Mouse (Mus musculus) heart, adult 2 months (tissue): ENCODE results near the gene Wnt7b. TPM values are rescaled to one million over a fixed set of nuclear protein-coding genes. Genes with fewer than 3 reads are reported as not detected.

Experiments
- DNase-seq, 2 experiments: peaks; one replicate each; pipeline ENCODE4 v3.0.0; 2021
- H3K27ac ChIP-seq: fragments of 200-600 bp; 2 replicates; pipeline ENCODE4 v1.8.1; 2022
- H3K27me3 ChIP-seq: fragments of 200-500 bp; 2 replicates; pipeline ENCODE4 v1.6.1; 2012; ENCODE audit warnings: mild to moderate bottlenecking, low read length, inconsistent platforms, mixed read lengths; ENCODE audit not compliant: control insufficient read depth, insufficient read depth
- H3K36me3 ChIP-seq: fragments of 200-500 bp; 2 replicates; pipeline ENCODE4 v1.6.1; 2012; ENCODE audit warnings: low read length, inconsistent platforms; ENCODE audit not compliant: control insufficient read depth, insufficient read depth
- H3K4me1 ChIP-seq: fragments of 200-500 bp; 2 replicates; pipeline ENCODE4 v1.6.1; 2011; ENCODE audit warnings: low read length; ENCODE audit not compliant: control insufficient read depth, insufficient read depth
- H3K4me3 ChIP-seq: fragments of 200-600 bp; 2 replicates; pipeline ENCODE4 v1.8.1; 2022
- H3K79me2 ChIP-seq: fragments of 200-500 bp; replicated peaks from 2 replicates; pipeline ENCODE4 v1.6.1; 2012; ENCODE audit warnings: mild to moderate bottlenecking, inconsistent platforms, low read length, moderate library complexity, mixed read lengths; ENCODE audit not compliant: control insufficient read depth, insufficient read depth
- H3K9ac ChIP-seq: fragments of 200-500 bp; 2 replicates; pipeline ENCODE4 v1.6.1; 2012; ENCODE audit warnings: low read depth, mild to moderate bottlenecking, control low read depth, inconsistent platforms, low read length, mixed read lengths
- CTCF ChIP-seq: fragments of 200-600 bp; IDR thresholded peaks from 2 replicates; pipeline ENCODE4 v1.8.1; 2022; ENCODE audit warnings: antibody characterized with exemption, mild to moderate bottlenecking, moderate library complexity
- EP300 ChIP-seq: fragments of 200-500 bp; IDR thresholded peaks from 2 replicates; pipeline ENCODE4 v1.6.1; 2011; ENCODE audit warnings: low read depth, low read length, control low read depth; ENCODE audit not compliant: insufficient read depth
- POLR2A ChIP-seq: fragments of 200-500 bp; IDR thresholded peaks from 2 replicates; pipeline ENCODE4 v1.6.1; 2011; ENCODE audit warnings: mild to moderate bottlenecking, low read depth, low read length, control low read depth; ENCODE audit not compliant: insufficient read depth
- WGBS: fragments of 180-500 bp; shearing (Covaris S2); methylation state at CpG from one replicate; pipeline ENCODE4 v1.1.7; 2018; 5-methylcytosine and 5-hydroxymethylcytosine counted together
- intact Hi-C: fragments of 180-260 bp; cut with DNase I; formaldehyde crosslinking; loops from one replicate; pipeline ENCODE4 v1.15.1; 2025
- polyA plus RNA-seq: library from polyadenylated mRNA; depleted of rRNA; stranded (reverse); fragments of >200 nt; gene quantifications from 2 replicates; pipeline ENCODE4 v1.2.3, GENCODE M21; 2012
- total RNA-seq, 2 experiments: library from RNA; stranded (reverse); gene quantifications; 2 replicates each; pipeline ENCODE4 v1.2.3; 2021

Gene Wnt7b
- total and polyA plus RNA-seq, 3 experiments = 0.14 to 0.41 (median 0.18) TPM

DNA sequence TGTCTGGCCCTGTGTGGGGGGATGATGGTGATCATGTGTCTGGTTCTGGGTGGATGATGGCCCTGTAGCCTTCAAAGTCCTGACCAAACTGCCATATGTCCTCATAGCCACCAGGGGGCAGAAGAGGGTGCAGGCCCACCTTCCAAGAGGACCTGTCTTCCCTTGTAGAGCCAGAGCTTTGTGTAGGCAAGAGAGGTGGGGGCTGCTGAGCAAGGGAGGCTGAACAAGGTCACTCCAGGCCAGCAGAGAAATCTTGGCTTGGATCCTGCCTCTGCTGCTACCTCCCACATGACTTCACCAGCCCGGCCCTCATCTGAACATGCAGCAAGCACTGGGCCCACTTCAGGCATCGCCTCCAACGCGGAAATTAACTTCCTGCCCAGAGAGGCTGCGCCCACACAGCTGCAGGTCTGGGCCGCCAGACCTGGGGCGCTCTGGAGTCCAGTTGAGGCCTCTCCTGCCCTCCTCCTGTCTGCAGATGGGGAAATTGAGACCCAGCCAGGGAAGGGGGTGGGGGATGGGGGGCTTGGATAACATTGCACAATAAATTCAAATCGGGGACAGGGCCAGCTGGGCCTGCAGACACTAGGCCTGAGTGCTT, 28.4 kb upstream of the Wnt7b start:
- Histone ChIP-seq H3K27me3 (no peaks in the 10 kb centered on the region), H3K79me2 (no peaks in the 10 kb centered on the region), H3K36me3 (no peaks in the 10 kb centered on the region; the same call in 1 of the 2 replicates), H3K4me1 (peaks cover 24% of the 10 kb centered on the region), H3K4me3 (no peak overlapping the region), H3K9ac (peak overlapping the region; percentile 47), H3K27ac (peak overlapping the region; percentile 97)
- WGBS = 4% methylated on average over 8 of the region's 8 CpGs
- TF ChIP-seq EP300 = peak; percentile 98
- peak; percentile 91 for TF ChIP-seq CTCF
- peak; percentile 80 for TF ChIP-seq POLR2A
- peak; percentile 87 to 95 for DNase-seq
- intact Hi-C loops = loop anchor here (1.0 to 5.0 kb wide), 5 partner anchors 10 to 257 kb away; partner anchors contain the start of gene Cdpf1

DNA sequence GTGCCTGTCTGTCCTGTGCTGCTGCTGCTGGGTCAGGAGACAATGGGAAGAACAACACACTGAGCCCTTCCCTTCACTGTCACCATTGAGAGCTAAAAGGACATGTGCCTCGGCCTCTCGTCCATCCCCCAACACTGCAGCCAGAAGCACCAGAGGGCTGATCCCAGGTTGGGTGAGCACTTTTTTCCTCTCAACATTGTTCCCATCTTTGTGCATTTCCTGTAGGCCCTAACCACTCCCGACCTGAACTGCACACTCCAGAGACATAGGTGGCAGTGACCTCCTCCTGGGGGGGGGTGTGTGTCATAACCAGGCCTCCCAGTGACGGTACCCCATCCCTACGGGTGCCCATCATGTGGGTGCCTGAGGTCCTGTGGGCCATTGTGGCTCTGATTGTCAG, 27.8 kb upstream of the Wnt7b start:
- H3K79me2 ChIP-seq = no peaks in the 10 kb centered on the region
- H3K27me3 ChIP-seq = no peaks in the 10 kb centered on the region
- H3K9ac ChIP-seq = no peak overlapping the region
- intact Hi-C loops = loop anchor here (1.0 to 5.0 kb wide), 4 partner anchors 10 to 257 kb away; partner anchors contain the start of gene Cdpf1
- H3K27ac ChIP-seq = peak overlapping the region; percentile 97
- DNase-seq = no peak
- 32% methylated on average over 5 of the region's 5 CpGs for WGBS
- H3K4me1 ChIP-seq = peaks cover 24% of the 10 kb centered on the region
- no peak overlapping the region for H3K4me3 ChIP-seq
- TF ChIP-seq POLR2A = no peak
- TF ChIP-seq CTCF = no peak
- TF ChIP-seq EP300 = no peak
- no peaks in the 10 kb centered on the region; the same call in 1 of the 2 replicates for H3K36me3 ChIP-seq

DNA sequence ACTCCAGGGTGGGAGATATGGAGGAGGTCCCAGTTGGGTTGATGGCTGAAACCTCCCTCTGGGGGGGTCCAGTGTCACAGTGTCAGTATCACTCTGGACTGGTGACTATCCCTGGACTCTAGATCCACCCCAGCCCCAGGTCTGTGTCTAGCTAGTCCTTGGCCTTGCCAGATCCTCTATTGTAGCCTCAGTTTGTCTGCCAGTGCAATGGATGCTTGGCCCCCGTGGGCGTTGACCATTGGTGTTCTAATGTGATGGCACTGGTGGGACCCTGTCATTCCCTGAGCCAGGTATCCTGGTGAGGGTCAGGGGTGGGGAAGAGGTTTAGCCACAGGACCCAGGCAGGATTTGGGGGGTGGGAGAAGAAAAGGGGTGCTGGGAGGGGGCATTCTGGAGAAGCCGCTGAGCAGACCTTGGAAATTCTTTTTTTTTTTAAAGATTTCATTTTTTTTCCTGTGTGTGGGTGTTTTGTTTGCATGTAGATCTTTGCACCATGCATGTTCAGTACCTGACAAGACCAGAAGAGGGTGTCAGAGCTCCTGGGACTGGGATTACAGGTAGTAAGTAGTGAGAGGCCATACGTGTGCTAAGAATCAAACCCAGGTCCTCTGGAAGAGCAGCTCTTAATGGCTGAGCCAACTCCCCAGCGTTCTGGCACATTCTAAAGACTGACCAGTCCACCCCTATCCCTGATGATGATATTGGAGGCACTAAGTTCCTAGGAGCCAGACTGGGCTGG, 27.2 kb upstream of the Wnt7b start:
- peak in 1 of 2 experiments; percentile 8 for DNase-seq
- H3K4me1 ChIP-seq = peaks cover 24% of the 10 kb centered on the region
- WGBS = 86% methylated on average over 5 of the region's 5 CpGs
- intact Hi-C loops = loop anchor here (1.0 to 5.0 kb wide), 4 partner anchors 9 to 258 kb away; partner anchors contain the start of gene Cdpf1
- peak overlapping the region; percentile 97 for H3K27ac ChIP-seq
- TF ChIP-seq EP300 (no peak), CTCF (peak; percentile 53), POLR2A (no peak)
- H3K27me3 ChIP-seq = no peaks in the 10 kb centered on the region
- no peaks in the 10 kb centered on the region; the same call in 1 of the 2 replicates for H3K36me3 ChIP-seq
- no peak overlapping the region for H3K4me3 ChIP-seq
- H3K79me2 ChIP-seq = no peaks in the 10 kb centered on the region
- H3K9ac ChIP-seq = no peak overlapping the region

DNA sequence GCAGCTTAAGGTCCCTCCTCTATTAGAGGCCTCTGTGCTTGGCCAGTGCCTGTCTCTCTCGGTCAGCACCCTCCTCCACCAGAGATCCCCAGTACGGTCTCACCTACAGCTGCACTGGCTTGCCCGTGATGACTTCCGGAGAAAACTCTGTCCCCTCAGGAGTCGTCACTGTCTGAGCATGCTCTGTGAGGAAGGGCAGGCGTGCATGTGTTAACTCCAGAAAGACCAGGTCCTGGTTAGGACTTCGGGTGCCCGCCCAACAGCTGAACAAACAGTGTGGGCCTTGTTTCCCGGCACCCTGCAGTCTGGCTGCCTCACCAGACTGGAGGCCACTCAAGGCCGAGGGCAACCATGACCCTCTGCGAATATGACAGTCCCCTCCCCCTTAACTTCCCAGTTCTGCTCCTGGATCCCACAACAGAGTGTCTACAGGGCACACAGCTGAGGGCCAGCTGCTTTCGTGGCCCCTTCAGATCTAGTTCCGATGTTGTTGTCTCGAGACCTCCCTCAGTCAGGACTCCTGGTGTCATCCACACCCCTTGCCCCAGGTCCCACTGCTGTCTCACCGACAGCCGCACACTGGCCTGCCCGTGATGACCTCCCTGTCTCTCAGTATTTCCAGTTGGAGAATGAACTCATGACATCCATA, 23.8 kb upstream of the Wnt7b start:
- TF ChIP-seq EP300 (0 out of 2 replicates have a peak, but pooled peaks have one; percentile 53), CTCF (no peak), POLR2A (peak; percentile 61)
- H3K4me3 ChIP-seq = peak overlapping the region; percentile 4; the same call in 1 of the 2 replicates
- H3K4me1 ChIP-seq = peaks cover 13% of the 10 kb centered on the region
- no peaks in the 10 kb centered on the region for H3K36me3 ChIP-seq
- H3K27ac ChIP-seq = peak overlapping the region; percentile 67
- peak overlapping the region; percentile 12 for H3K9ac ChIP-seq
- DNase-seq = peak; percentile 47 to 58
- no peaks in the 10 kb centered on the region for H3K79me2 ChIP-seq
- H3K27me3 ChIP-seq = no peaks in the 10 kb centered on the region
- intact Hi-C loops = no loop called here
- 46% methylated on average over 17 of the region's 17 CpGs for WGBS

DNA sequence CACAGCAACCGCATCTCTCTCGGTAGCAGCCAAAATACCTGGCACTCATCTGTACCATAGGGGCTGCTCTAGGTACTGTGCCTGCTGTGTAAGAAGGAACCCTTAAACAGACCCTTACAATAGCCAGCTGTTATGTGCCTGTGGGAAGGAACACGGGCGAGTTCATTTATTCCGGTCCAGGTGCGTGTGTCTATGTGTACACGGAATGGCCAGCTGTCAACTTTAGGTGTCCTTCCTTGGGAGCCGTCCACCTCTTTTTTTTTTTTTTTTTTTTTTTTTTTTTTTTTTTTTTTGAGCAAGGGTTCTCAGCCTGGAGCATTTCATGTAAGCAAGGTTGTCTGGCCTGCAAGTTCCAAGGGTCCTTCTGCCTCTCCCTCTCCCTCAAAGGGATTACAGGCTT, 22.7 kb upstream of the Wnt7b start:
- H3K27ac ChIP-seq = no peak overlapping the region
- DNase-seq = no peak
- H3K36me3 ChIP-seq = no peaks in the 10 kb centered on the region
- WGBS = 90% methylated on average over 8 of the region's 8 CpGs
- TF ChIP-seq EP300 (no peak), POLR2A (no peak), CTCF (no peak)
- intact Hi-C loops = no loop called here
- H3K79me2 ChIP-seq = no peaks in the 10 kb centered on the region
- no peak overlapping the region for H3K4me3 ChIP-seq
- no peaks in the 10 kb centered on the region for H3K27me3 ChIP-seq
- H3K4me1 ChIP-seq = peaks cover 14% of the 10 kb centered on the region
- no peak overlapping the region for H3K9ac ChIP-seq
